Mouse (Mus musculus): ENCODE data around the gene Cdc5l.
"Not testable (repeated sequence)": the region's sequence is repeated elsewhere in the genome, so short reads cannot be mapped to it uniquely, and the experiment has no call there.

Gene Cdc5l

GRCm38 (mm10) chr17:45433419-45434261 is at the start of gene Cdc5l:
Gene Cdc5l, minus strand, starts transcription at chr17:45433737.
- DNase-seq (ENCODE audit: low read depth): peak; percentile 100

- DNase-seq (ENCODE audit: low read depth): peak; percentile 51
Observed at GRCm38 (mm10) chr17:45480429-45480828, 46.9 kb upstream of the Cdc5l start.

- peak; percentile 76 for DNase-seq (ENCODE audit: low read depth)
Observed at GRCm38 (mm10) chr17:45478234-45478825, 44.8 kb upstream of the Cdc5l start.

- DNase-seq (ENCODE audit: low read depth): peak; percentile 32
Observed at GRCm38 (mm10) chr17:45474669-45475465, 41.3 kb upstream of the Cdc5l start, which contains the start of gene Spats1. Gene Spats1, minus strand, starts transcription at chr17:45475415.

- no peak for DNase-seq (ENCODE audit: low read depth)
Observed at GRCm38 (mm10) chr17:45474146-45474545, 40.6 kb upstream of the Cdc5l start.

GRCm38 (mm10) chr17:45473667-45474066 is 40.1 kb upstream of the Cdc5l start:
- DNase-seq (ENCODE audit: low read depth): no peak

GRCm38 (mm10) chr17:45470726-45471125 is 37.2 kb upstream of the Cdc5l start:
- no peak for DNase-seq (ENCODE audit: low read depth)

GRCm38 (mm10) chr17:45468302-45468701 is 34.8 kb upstream of the Cdc5l start:
- DNase-seq (ENCODE audit: low read depth): no peak

GRCm38 (mm10) chr17:45466701-45467100 is 33.2 kb upstream of the Cdc5l start:
- DNase-seq (ENCODE audit: low read depth): no peak

- DNase-seq (ENCODE audit: low read depth): no peak
Observed at GRCm38 (mm10) chr17:45464255-45464654, 30.7 kb upstream of the Cdc5l start.

GRCm38 (mm10) chr17:45462506-45462905 is 29.0 kb upstream of the Cdc5l start:
- DNase-seq (ENCODE audit: low read depth): no peak

- no peak for DNase-seq (ENCODE audit: low read depth)
Observed at GRCm38 (mm10) chr17:45459062-45459461, 25.5 kb upstream of the Cdc5l start.

GRCm38 (mm10) chr17:45458516-45458915 is 25.0 kb upstream of the Cdc5l start:
- no peak for DNase-seq (ENCODE audit: low read depth)

GRCm38 (mm10) chr17:45457487-45457886 is 23.9 kb upstream of the Cdc5l start:
- DNase-seq (ENCODE audit: low read depth): peak; percentile 47

GRCm38 (mm10) chr17:45456260-45457152 is 23.0 kb upstream of the Cdc5l start:
- no peak for DNase-seq (ENCODE audit: low read depth)

- DNase-seq (ENCODE audit: low read depth): not testable (repeated sequence)
Observed at GRCm38 (mm10) chr17:45455783-45456182, 22.2 kb upstream of the Cdc5l start.

GRCm38 (mm10) chr17:45454794-45455193 is 21.3 kb upstream of the Cdc5l start:
- DNase-seq (ENCODE audit: low read depth): no peak

GRCm38 (mm10) chr17:45452271-45452670 is 18.7 kb upstream of the Cdc5l start:
- no peak for DNase-seq (ENCODE audit: low read depth)

- peak; percentile 43 for DNase-seq (ENCODE audit: low read depth)
Observed at GRCm38 (mm10) chr17:45450153-45450552, 16.6 kb upstream of the Cdc5l start.

- no peak for DNase-seq (ENCODE audit: low read depth)
Observed at GRCm38 (mm10) chr17:45449586-45449985, 16.0 kb upstream of the Cdc5l start.

GRCm38 (mm10) chr17:45447063-45447462 is 13.5 kb upstream of the Cdc5l start:
- DNase-seq (ENCODE audit: low read depth): no peak
